Mouse (Mus musculus): ENCODE measurements at regions not wholly inside any gene's neighbourhood (a gene's known extent, or its start where the extent isn't known, plus 50 kb on each side); places are given as distances from the start of the nearest gene placed in this dataset.

- ATAC-seq (ENCODE audit: low read depth) (peak; percentile 82; the same call in 1 of the 2 replicates), DNase-seq (ENCODE audit: low spot score) (peak; percentile 75)
- 53% methylated on average over 4 of the region's 4 CpGs for WGBS
- Histone ChIP-seq H3K9ac (ENCODE audit: low read depth, low read length) (no peak overlapping the region), H3K27me3 (replicated peaks; ENCODE audit: control insufficient read depth, insufficient read depth, low read length) (no peaks in the 10 kb centered on the region), H3K4me1 (ENCODE audit: control insufficient read depth, insufficient read depth, low read length) (no peaks in the 10 kb centered on the region), H3K36me3 (ENCODE audit: control insufficient read depth, insufficient read depth, low read length) (no peaks in the 10 kb centered on the region), H3K9me3 (ENCODE audit: control insufficient read depth, low read length) (no peaks in the 10 kb centered on the region), H3K27ac (replicated peaks; ENCODE audit: low read depth, low read length) (no peak overlapping the region), H3K4me2 (ENCODE audit: low read depth, low read length) (no peak overlapping the region), H3K4me3 (ENCODE audit: low read depth, low read length) (no peak overlapping the region)
Measured at GRCm38 (mm10) chr4:73488297-73489049, 83.6 kb upstream of the Gm11487 start.

GRCm38 (mm10) chr4:73467982-73468565 is 63.2 kb upstream of the Gm11487 start:
- Histone ChIP-seq H3K4me3 (ENCODE audit: low read depth, low read length) (no peak overlapping the region), H3K4me1 (ENCODE audit: control insufficient read depth, insufficient read depth, low read length) (no peaks in the 10 kb centered on the region), H3K9ac (ENCODE audit: low read depth, low read length) (no peak overlapping the region), H3K4me2 (ENCODE audit: low read depth, low read length) (no peak overlapping the region), H3K9me3 (ENCODE audit: control insufficient read depth, low read length) (no peaks in the 10 kb centered on the region), H3K27ac (replicated peaks; ENCODE audit: low read depth, low read length) (no peak overlapping the region), H3K36me3 (ENCODE audit: control insufficient read depth, insufficient read depth, low read length) (no peaks in the 10 kb centered on the region), H3K27me3 (replicated peaks; ENCODE audit: control insufficient read depth, insufficient read depth, low read length) (no peaks in the 10 kb centered on the region)
- ATAC-seq (ENCODE audit: low read depth) (no peak), DNase-seq (ENCODE audit: low spot score) (no peak)
- WGBS: 81% methylated on average over 1 of the region's 1 CpGs

All from embryonic facial prominence, embryonic 14.5 days (tissue).